Mouse (Mus musculus) c-Kit-negative CD71-positive TER-119-positive erythroid progenitor cells, embryonic 14.5 days (primary cell): Measurements from ENCODE around the gene Erlin1.

Experiments
- DNase-seq: peaks from one replicate; pipeline ENCODE4 v3.0.0-alpha.2; 2013; ENCODE audit warnings: low read depth, low spot score

Gene Erlin1

DNA sequence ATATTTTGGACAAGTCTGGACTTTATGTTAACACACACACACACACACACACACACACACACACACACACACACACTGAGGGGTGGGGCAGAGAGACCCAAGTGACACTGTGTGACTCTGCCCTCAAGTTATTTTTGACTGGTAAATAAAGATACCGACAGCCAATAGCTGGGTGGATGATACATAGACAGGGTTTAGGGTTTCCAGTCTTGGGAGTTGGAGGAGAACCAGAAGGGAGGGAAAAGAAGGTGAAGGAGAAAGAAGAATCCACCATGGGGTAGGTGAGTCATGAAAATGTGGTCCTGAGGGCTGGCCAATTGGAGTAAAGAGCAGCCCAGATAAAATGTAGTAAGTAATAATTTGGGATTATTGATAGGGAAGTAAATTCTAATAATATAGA is 69.5 kb downstream of the Erlin1 start:
- DNase-seq, result no peak

DNA sequence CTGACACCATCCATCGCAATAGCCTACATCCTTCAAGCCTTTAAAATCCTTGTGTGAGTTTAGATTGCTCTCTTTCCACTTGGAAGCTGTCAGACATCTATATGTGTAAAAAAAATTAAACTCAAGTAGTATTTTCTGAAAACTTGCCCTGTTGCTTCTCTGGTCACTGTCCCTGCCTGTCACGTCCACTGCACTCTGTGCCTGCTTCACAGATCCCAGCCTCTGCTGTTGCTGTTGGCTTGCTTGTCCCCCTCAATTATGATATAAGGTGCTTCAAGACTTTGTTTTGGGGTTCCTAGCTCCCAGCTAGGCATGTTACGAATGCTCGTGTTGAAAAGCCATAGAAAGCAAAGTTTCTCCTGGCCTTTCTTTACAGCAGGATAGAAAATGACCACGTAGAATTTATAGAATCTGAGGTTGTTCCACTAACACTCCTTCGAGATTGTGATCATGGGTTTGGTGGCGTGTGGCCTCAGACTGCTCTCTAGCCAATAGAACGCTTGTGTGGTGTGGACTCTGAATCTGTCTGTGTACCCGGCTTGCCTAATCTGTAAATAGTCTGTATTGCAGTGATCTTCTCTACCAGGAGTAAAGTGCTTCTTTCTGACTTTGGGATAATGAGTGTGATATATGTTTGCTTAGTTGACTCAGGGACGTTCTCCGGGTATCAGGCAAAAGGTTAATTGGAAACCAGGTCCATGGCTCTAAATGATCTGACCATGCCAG is 70.6 kb downstream of the Erlin1 start:
- DNase-seq, result no peak

DNA sequence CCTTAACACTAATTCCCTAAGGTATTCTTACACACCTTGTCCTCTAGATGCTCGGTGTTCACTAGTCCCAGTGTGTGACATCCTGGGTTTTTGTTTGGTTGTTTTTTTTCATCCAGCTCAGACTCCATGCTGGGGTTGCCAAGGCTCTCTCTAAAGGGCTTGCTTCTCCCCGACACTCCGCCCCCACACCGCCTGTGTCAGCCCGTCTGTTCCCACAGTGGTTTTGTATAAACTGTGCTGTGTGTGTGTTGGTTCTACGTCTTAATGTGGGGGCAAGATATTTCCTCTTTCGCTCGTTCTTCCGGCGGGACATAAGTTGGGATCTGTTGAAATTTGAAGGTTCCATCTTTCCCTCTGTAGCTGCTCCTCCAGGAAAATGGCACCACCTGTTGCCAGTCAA is 71.5 kb downstream of the Erlin1 start:
- no peak for DNase-seq

DNA sequence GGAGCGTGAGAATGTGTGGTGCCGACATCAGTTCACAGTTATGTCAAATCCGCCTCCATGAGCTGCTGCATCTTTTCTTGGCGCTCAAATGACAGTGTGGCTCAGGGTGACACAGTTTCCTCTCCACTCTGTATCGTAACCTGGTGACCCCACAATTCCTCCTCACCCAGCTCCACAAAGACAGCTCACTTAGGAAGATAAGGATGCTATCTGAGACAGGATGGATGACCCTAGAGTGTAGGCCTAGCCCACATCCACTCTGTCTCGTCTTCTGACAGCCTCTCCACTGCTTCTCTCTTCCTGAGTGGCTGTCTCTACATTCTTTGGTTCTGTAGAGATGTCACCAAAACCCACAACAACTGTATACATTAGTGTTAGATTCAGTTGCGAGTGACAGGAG is 74.2 kb downstream of the Erlin1 start:
- no peak for DNase-seq

DNA sequence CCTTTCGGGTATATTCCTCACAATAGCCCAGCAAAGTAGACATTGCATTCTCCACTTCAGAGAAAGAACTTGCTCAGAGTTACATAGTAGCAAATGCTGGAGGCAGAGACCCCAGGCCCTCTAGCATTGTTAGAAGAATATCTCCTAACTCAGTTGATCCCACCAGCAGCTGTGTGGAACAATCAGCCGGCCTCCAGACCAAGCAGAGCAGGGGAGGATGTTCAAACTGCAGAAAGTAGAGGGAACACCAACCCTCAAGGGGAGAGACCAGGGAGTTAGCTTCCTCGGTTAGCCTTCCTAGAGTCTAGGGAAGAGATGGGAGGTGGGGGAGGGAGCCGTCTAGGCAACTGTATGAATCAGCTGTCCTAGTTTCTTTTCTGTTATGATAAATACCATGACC is 77.1 kb downstream of the Erlin1 start:
- DNase-seq, result no peak

DNA sequence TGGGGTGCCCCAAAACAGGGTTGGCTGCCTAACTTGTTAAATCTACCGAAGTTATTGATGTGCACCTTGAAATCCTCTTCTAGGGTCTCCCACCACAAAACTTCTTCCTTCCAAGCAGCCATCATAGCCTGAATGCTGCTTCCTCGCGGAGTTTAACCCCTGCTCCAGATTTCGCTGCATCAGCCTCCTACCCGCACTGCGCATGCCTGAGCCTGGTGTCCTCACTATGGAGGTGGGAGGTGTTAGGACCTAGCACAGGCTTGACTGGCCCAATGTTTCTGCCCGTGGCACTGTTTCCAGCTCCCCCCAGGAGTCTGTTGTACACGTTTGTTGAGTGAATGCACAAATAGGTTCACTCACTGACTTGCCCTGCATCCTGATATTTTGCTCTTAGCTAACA is 79.2 kb downstream of the Erlin1 start:
- DNase-seq, result no peak

DNA sequence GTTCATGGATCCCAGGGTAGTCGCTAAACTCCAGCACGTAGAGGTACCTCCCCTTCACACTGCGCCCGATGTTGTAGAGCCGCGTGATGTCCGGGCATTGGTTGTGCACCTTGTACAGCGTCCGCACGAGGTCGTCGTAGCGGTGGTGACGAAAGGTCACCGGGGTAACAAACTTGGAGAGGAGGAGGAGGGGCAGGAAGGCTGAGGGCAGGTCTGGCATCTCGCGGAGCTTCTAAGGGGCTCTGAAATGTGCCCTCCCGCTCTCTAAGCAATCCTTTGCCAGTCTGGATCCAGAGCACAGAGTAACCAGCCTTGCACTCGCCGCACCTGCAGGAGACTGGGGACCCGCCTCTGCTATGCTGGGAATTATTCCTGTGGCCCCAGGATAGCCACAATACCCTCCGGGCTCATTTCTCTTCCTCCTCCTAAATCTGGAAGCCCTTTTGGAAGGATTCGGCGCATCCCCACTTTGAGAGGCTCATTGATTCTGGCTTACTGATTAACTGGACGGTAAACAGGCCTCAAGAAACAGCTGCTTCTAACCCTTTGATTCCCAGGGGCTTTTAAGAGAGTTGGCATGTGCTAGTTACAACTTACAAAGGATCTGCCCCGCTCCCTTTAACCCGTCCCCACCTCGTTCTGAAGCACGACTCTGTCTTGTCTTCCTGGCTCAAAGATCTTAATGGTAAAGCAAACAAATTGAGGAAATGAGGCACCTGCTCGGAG is 83.4 kb downstream of the Erlin1 start, which contains the start of gene Cpn1:
Cpn1 (minus strand) TSS at position 488 of the 726 bp plus-strand sequence.
- no peak for DNase-seq
